Mouse (Mus musculus) ES-Bruce4 (cell line): ENCODE measurements at regions not wholly inside any gene's neighbourhood (a gene's known extent, or its start where the extent isn't known, plus 50 kb on each side); places are given as distances from the start of the nearest gene placed in this dataset.

Experiments
- CTCF ChIP-seq: IDR thresholded peaks from one replicate; pipeline ENCODE4 v1.8.1; 2011; ENCODE audit warnings: low read depth, low read length
- EP300 ChIP-seq: IDR thresholded peaks from 2 replicates; pipeline ENCODE4 v1.6.1; 2011; ENCODE audit warnings: low read depth, low read length; ENCODE audit not compliant: insufficient read depth
- POLR2A ChIP-seq: IDR thresholded peaks from one replicate; pipeline ENCODE4 v1.8.1; 2011; ENCODE audit warnings: low read length; ENCODE audit not compliant: insufficient read depth

- TF ChIP-seq CTCF, result no peak
- TF ChIP-seq EP300, result no peak
- no peak for TF ChIP-seq POLR2A
Measured at GRCm38 (mm10) chr12:9158751-9159150, 129.0 kb downstream of the Ttc32 start.
